Mouse (Mus musculus): ENCODE results near the gene Kcnh1.

- TF ChIP-seq CTCF (IDR thresholded peaks at IDR 0.05; ENCODE audit: low read depth) = no peak
- no peak for TF ChIP-seq EP300 (IDR thresholded peaks at IDR 0.05; ENCODE audit: low read depth)
These were observed 267.1 kb downstream of the Kcnh1 start for GRCm38 (mm10) chr1:192457526-192458206.

Data from liver, postnatal 0 days (tissue).